Mouse (Mus musculus) testis, postnatal 14 days (tissue): ENCODE data around the gene Acmsd.

ENCODE experiments used
- DNase-seq: peaks from one replicate; pipeline ENCODE4 v3.0.0; 2021; ENCODE audit warnings: low spot score

The Acmsd gene

GRCm38 (mm10) chr1:127776246-127776645 lies 47.0 kb downstream of the Acmsd start:
- no peak for DNase-seq

GRCm38 (mm10) chr1:127778611-127779010 lies 49.4 kb downstream of the Acmsd start:
- no peak for DNase-seq

GRCm38 (mm10) chr1:127780142-127780541 lies 50.9 kb downstream of the Acmsd start:
- no peak for DNase-seq

- DNase-seq: no peak
These were observed 51.6 kb downstream of the Acmsd start for GRCm38 (mm10) chr1:127780849-127781248.

- DNase-seq: no peak
These were observed 54.6 kb downstream of the Acmsd start for GRCm38 (mm10) chr1:127783862-127784261.

GRCm38 (mm10) chr1:127785882-127786281 lies 56.7 kb downstream of the Acmsd start:
- no peak for DNase-seq

GRCm38 (mm10) chr1:127788943-127789342 lies 59.7 kb downstream of the Acmsd start:
- no peak for DNase-seq

- no peak for DNase-seq
These were observed 64.2 kb downstream of the Acmsd start for GRCm38 (mm10) chr1:127793459-127793858.

GRCm38 (mm10) chr1:127795087-127795769 lies 66.0 kb downstream of the Acmsd start:
- DNase-seq: no peak

GRCm38 (mm10) chr1:127796341-127796740 lies 67.1 kb downstream of the Acmsd start:
- DNase-seq: no peak

- DNase-seq: no peak
These were observed 67.5 kb downstream of the Acmsd start for GRCm38 (mm10) chr1:127796752-127797151.

GRCm38 (mm10) chr1:127802916-127803315 lies 73.7 kb downstream of the Acmsd start:
- DNase-seq: no peak

GRCm38 (mm10) chr1:127808671-127809070 lies 79.5 kb downstream of the Acmsd start:
- DNase-seq: no peak

GRCm38 (mm10) chr1:127812929-127813328 lies 83.7 kb downstream of the Acmsd start:
- no peak for DNase-seq

GRCm38 (mm10) chr1:127816381-127816780 lies 87.2 kb downstream of the Acmsd start:
- no peak for DNase-seq
